Mouse (Mus musculus) c-Kit-positive CD71-positive TER-119-negative erythroid progenitor cells, embryonic 14.5 days (primary cell): Measurements from ENCODE around the gene Gm37240.
"Not testable (repeated sequence)": the region's sequence is repeated elsewhere in the genome, so short reads cannot be mapped to it uniquely, and the experiment has no call there.

Experiments used
- DNase-seq: peaks from one replicate; pipeline ENCODE4 v3.0.0-alpha.2; 2013; ENCODE audit warnings: low read depth

Gene Gm37240

GRCm38 (mm10) chr3:84672136-84672535 is 1215.2 kb downstream of the Gm37240 start:
- no peak for DNase-seq

GRCm38 (mm10) chr3:84668957-84669356 is 1218.4 kb downstream of the Gm37240 start:
- no peak for DNase-seq

- DNase-seq = no peak
Observed at GRCm38 (mm10) chr3:84665255-84666073, 1221.9 kb downstream of the Gm37240 start.

- no peak for DNase-seq
Observed at GRCm38 (mm10) chr3:84664686-84665085, 1222.6 kb downstream of the Gm37240 start.

GRCm38 (mm10) chr3:84663858-84664257 is 1223.5 kb downstream of the Gm37240 start:
- DNase-seq = no peak

- DNase-seq = no peak
Observed at GRCm38 (mm10) chr3:84663079-84663478, 1224.2 kb downstream of the Gm37240 start.

- DNase-seq = no peak
Observed at GRCm38 (mm10) chr3:84660380-84660779, 1226.9 kb downstream of the Gm37240 start.

GRCm38 (mm10) chr3:84658872-84659271 is 1228.4 kb downstream of the Gm37240 start:
- no peak for DNase-seq

GRCm38 (mm10) chr3:84658017-84658416 is 1229.3 kb downstream of the Gm37240 start:
- no peak for DNase-seq

GRCm38 (mm10) chr3:84657240-84657639 is 1230.1 kb downstream of the Gm37240 start:
- DNase-seq = no peak

GRCm38 (mm10) chr3:84655785-84656150 is 1231.5 kb downstream of the Gm37240 start:
- DNase-seq = not testable (repeated sequence)

- no peak for DNase-seq
Observed at GRCm38 (mm10) chr3:84654900-84655784, 1232.2 kb downstream of the Gm37240 start.

GRCm38 (mm10) chr3:84654246-84654826 is 1233.0 kb downstream of the Gm37240 start:
- peak; percentile 60 for DNase-seq

- DNase-seq = peak; percentile 40
Observed at GRCm38 (mm10) chr3:84653557-84654245, 1233.6 kb downstream of the Gm37240 start.

GRCm38 (mm10) chr3:84652643-84653556 is 1234.4 kb downstream of the Gm37240 start:
- no peak for DNase-seq

- no peak for DNase-seq
Observed at GRCm38 (mm10) chr3:84649578-84650327, 1237.6 kb downstream of the Gm37240 start.

- DNase-seq = not testable (repeated sequence)
Observed at GRCm38 (mm10) chr3:84648069-84648468, 1239.2 kb downstream of the Gm37240 start.

GRCm38 (mm10) chr3:84647616-84648015 is 1239.7 kb downstream of the Gm37240 start:
- DNase-seq = no peak

- no peak for DNase-seq
Observed at GRCm38 (mm10) chr3:84646331-84646845, 1240.9 kb downstream of the Gm37240 start.

- DNase-seq = no peak
Observed at GRCm38 (mm10) chr3:84646007-84646290, 1241.4 kb downstream of the Gm37240 start.
